Mouse (Mus musculus) heart, postnatal 36 days (tissue): Measurements from ENCODE around the gene Crygf. TPM values are rescaled to one million over a fixed set of nuclear protein-coding genes. Genes with fewer than 3 reads are reported as not detected.
"Not testable (repeated sequence)": the region's sequence is repeated elsewhere in the genome, so short reads cannot be mapped to it uniquely, and the experiment has no call there.

Experiments
- DNase-seq, 2 experiments: peaks; one replicate each; pipeline ENCODE4 v3.0.0; 2021 to 2022
- intact Hi-C: fragments of 180-260 bp; cut with DNase I; formaldehyde crosslinking; loops from one replicate; pipeline ENCODE4 v1.15.1; 2025
- total RNA-seq, 2 experiments: library from RNA; stranded (reverse); gene quantifications; 2 replicates each; pipeline ENCODE4 v1.2.3; 2021

The Crygf gene
- not detected for total RNA-seq

GRCm38 (mm10) chr1:65926294-65926693 is at the start of gene Crygf:
Gene Crygf, plus strand, starts transcription at chr1:65926520.
- intact Hi-C loops = no loop called here
- DNase-seq = no peak

- intact Hi-C loops = no loop called here
- DNase-seq = no peak
These were observed 734 bp upstream of the Crygf start for GRCm38 (mm10) chr1:65925361-65926210.

- intact Hi-C loops = not testable (repeated sequence)
These were observed 376 bp downstream of the Crygf start for GRCm38 (mm10) chr1:65926696-65927095.

GRCm38 (mm10) chr1:65930055-65930454 is 3.7 kb downstream of the Crygf start:
- intact Hi-C loops = no loop called here

More at GRCm38 (mm10) chr1:65926696-65927095, 376 bp downstream of the Crygf start:
- not testable (repeated sequence) for DNase-seq

GRCm38 (mm10) chr1:65932091-65932812 is 5.9 kb downstream of the Crygf start:
- intact Hi-C loops = no loop called here
- no peak for DNase-seq

More at GRCm38 (mm10) chr1:65930055-65930454, 3.7 kb downstream of the Crygf start:
- DNase-seq = no peak

Other genes starting within 250 kb of the Crygf start
- 1 to 10 TPM; 3.0 to 3.6 TPM for gene Map2, start 248.8 kb downstream of the Crygf start, total RNA-seq